27 mouse cellular contexts compared by ENCODE assay signal in genomic region chr5:34527352-34527751, GRCm38 (mm10). TPM values are rescaled to one million over a fixed set of nuclear protein-coding genes. Genes with fewer than 3 reads are reported as not detected.
A peak's percentile ranks its signal among the peaks of the same experiment; 100 is the strongest.
DNase-seq lines count a peak whose midpoint lies in the region; ATAC-seq and TF ChIP-seq lines count a peak whose summit lies in the region.
"Had no signal": no experiment of that assay in that cellular context is flagged by ENCODE, and none has a peak within 500 bp of the region (broad histone marks: within the 10 kb centered on the region; RNA-seq: fewer than 3 reads in every experiment).

No protein-coding gene starts in this region.

- peak overlapping the region; percentile 87; the same call in 1 of the 2 replicates for H3K4me2 ChIP-seq in liver, embryonic 12.5 days
- H3K4me2 ChIP-seq in myocyte (ENCODE audit: low read depth), result peak overlapping the region; percentile 98
- H3K4me2 ChIP-seq in hindbrain, embryonic 14.5 days (replicated peaks), result no peak overlapping the region
- H3K4me2 ChIP-seq: embryonic facial prominence, embryonic 12.5 days; forebrain, embryonic 15.5 days; intestine, embryonic 15.5 days; neural tube, embryonic 13.5 days had no signal

- no peaks in the 10 kb centered on the region for H3K36me3 ChIP-seq in liver, adult 2 months (ENCODE audit: control insufficient read depth, insufficient read depth, low read length)
- no peaks in the 10 kb centered on the region for H3K36me3 ChIP-seq in liver, embryonic 12.5 days
- H3K36me3 ChIP-seq in myocyte (ENCODE audit: control insufficient read depth, insufficient read depth), result no peaks in the 10 kb centered on the region
- no peaks in the 10 kb centered on the region for H3K36me3 ChIP-seq in hindbrain, embryonic 14.5 days (replicated peaks; ENCODE audit: control insufficient read depth, insufficient read depth)
- H3K36me3 ChIP-seq: embryonic facial prominence, embryonic 12.5 days; forebrain, embryonic 15.5 days; intestine, embryonic 15.5 days; neural tube, embryonic 13.5 days; stomach, embryonic 15.5 days had no signal

- no peaks in the 10 kb centered on the region for H3K9me3 ChIP-seq in liver, embryonic 12.5 days (replicated peaks)
- H3K9me3 ChIP-seq in hindbrain, embryonic 14.5 days (ENCODE audit: control insufficient read depth, low read length), result no peaks in the 10 kb centered on the region
- H3K9me3 ChIP-seq: embryonic facial prominence, embryonic 12.5 days; forebrain, embryonic 15.5 days; intestine, embryonic 15.5 days; neural tube, embryonic 13.5 days; stomach, embryonic 15.5 days had no signal

- TF ChIP-seq POLR2A in liver, adult 2 months (IDR thresholded peaks at IDR 0.05; ENCODE audit: extremely low read depth, insufficient read depth, low read length), result no peak
- TF ChIP-seq POLR2A in myocyte (IDR thresholded peaks at IDR 0.05; ENCODE audit: insufficient read length, low read depth), result no peak

- WGBS in liver, adult 2 months, result 18% methylated on average over 2 of the region's 2 CpGs
- 79% methylated on average over 2 of the region's 2 CpGs for WGBS in liver, embryonic 12.5 days (ENCODE audit: insufficient replicate concordance)
- WGBS in hindbrain, embryonic 14.5 days, result 87% methylated on average over 2 of the region's 2 CpGs

- peaks cover 9% of the 10 kb centered on the region; the same call in 1 of the 2 replicates for H3K79me2 ChIP-seq in liver, adult 2 months (ENCODE audit: control insufficient read depth, insufficient read depth, low read length)
- H3K79me2 ChIP-seq in myocyte (ENCODE audit: control insufficient read depth, insufficient read depth), result peaks cover 41% of the 10 kb centered on the region

- TF ChIP-seq CTCF in liver, adult 2 months (IDR thresholded peaks at IDR 0.05; ENCODE audit: low read depth, low read length), result no peak

- peaks cover 44% of the 10 kb centered on the region for H3K4me1 ChIP-seq in liver, adult 2 months (ENCODE audit: control insufficient read depth, insufficient read depth, low read length)
- peaks cover 11% of the 10 kb centered on the region; the same call in 1 of the 2 replicates for H3K4me1 ChIP-seq in brown adipose tissue, adult 24 weeks (ENCODE audit: control insufficient read depth, insufficient read depth, insufficient read length, low read length)
- peaks cover 60% of the 10 kb centered on the region for H3K4me1 ChIP-seq in liver, embryonic 12.5 days
- no peaks in the 10 kb centered on the region for H3K4me1 ChIP-seq in hindbrain, embryonic 14.5 days (replicated peaks; ENCODE audit: control insufficient read depth, insufficient read depth, low read length)
- H3K4me1 ChIP-seq: embryonic facial prominence, embryonic 12.5 days; forebrain, embryonic 15.5 days had no signal

- H3ac ChIP-seq in myocyte (ENCODE audit: control insufficient read depth, insufficient read length), result no peak overlapping the region

- no peaks in the 10 kb centered on the region for H3K27me3 ChIP-seq in liver, adult 2 months (ENCODE audit: control insufficient read depth, insufficient read depth, low read length)
- no peaks in the 10 kb centered on the region; the same call in 1 of the 2 replicates for H3K27me3 ChIP-seq in liver, embryonic 12.5 days (replicated peaks)
- H3K27me3 ChIP-seq in myocyte (ENCODE audit: control insufficient read depth, insufficient read depth, insufficient read length), result no peaks in the 10 kb centered on the region
- H3K27me3 ChIP-seq in hindbrain, embryonic 14.5 days (ENCODE audit: control insufficient read depth, insufficient read depth, low read length), result no peaks in the 10 kb centered on the region
- H3K27me3 ChIP-seq: CH12.LX; forebrain, embryonic 15.5 days; intestine, embryonic 15.5 days; stomach, embryonic 15.5 days had no signal

- peak overlapping the region; percentile 91 for H3K27ac ChIP-seq in liver, adult 2 months (replicated peaks; ENCODE audit: insufficient read depth, low read depth, low read length)
- 0 out of 2 replicates have a peak overlapping the region, but pooled peaks have one; percentile 11 for H3K27ac ChIP-seq in brown adipose tissue, adult 24 weeks (replicated peaks; ENCODE audit: low read depth, low read length)
- no peak overlapping the region for H3K27ac ChIP-seq in liver, embryonic 12.5 days
- H3K27ac ChIP-seq in hindbrain, embryonic 14.5 days, result no peak overlapping the region
- H3K27ac ChIP-seq: embryonic facial prominence, embryonic 12.5 days; forebrain, embryonic 15.5 days; gastrocnemius, adult 2 months; hindbrain, postnatal 0 days; intestine, embryonic 15.5 days; kidney, postnatal 0 days; liver, embryonic 14.5 days; neural tube, embryonic 13.5 days; stomach, embryonic 15.5 days had no signal

- peak; percentile 88 for DNase-seq in liver, adult 2 months (ENCODE audit: extremely low read depth, low read depth, low spot score)
- no peak for DNase-seq in liver
- no peak for DNase-seq in hindbrain, embryonic 14.5 days (ENCODE audit: low spot score)
- no peak for DNase-seq in right cerebral cortex, postnatal 10 days (ENCODE audit: low spot score in 2 of 2)
- DNase-seq: adrenal gland, adult 2 months; cerebellum, adult 11-12 months; cerebellum, adult 9-11 months; embryo, embryonic 11 days; gastrocnemius, adult 2 months; gastrocnemius, postnatal 36 days; heart, postnatal 14 days; kidney, adult 8-10 months; lung, postnatal 36 days had no signal

- H3K4me3 ChIP-seq in liver, adult 2 months (ENCODE audit: insufficient read depth, low read depth, low read length), result peak overlapping the region; percentile 83; the same call in 1 of the 2 replicates
- H3K4me3 ChIP-seq in brown adipose tissue, adult 24 weeks (ENCODE audit: insufficient read depth, low read depth, low read length), result peak overlapping the region; percentile 4; the same call in 1 of the 2 replicates
- H3K4me3 ChIP-seq in liver, embryonic 12.5 days, result no peak overlapping the region
- H3K4me3 ChIP-seq in myocyte, result peak overlapping the region; percentile 69
- H3K4me3 ChIP-seq in hindbrain, embryonic 14.5 days (replicated peaks; ENCODE audit: low read length), result no peak overlapping the region
- H3K4me3 ChIP-seq: embryonic facial prominence, embryonic 12.5 days; forebrain, embryonic 15.5 days; intestine, embryonic 15.5 days; neural tube, embryonic 13.5 days had no signal

- ATAC-seq in liver, embryonic 12.5 days, result no peak
- ATAC-seq in hindbrain, embryonic 14.5 days (ENCODE audit: low FRiP score), result no peak
- ATAC-seq: activated CD4-positive, CD25-positive, alpha-beta regulatory T cell, adult 4 months; forebrain, embryonic 15.5 days; hindbrain, postnatal 0 days; intestine, embryonic 15.5 days; midbrain, embryonic 16.5 days had no signal

- H3K9ac ChIP-seq in liver, adult 2 months (ENCODE audit: low read depth, low read length), result peak overlapping the region; percentile 92
- no peak overlapping the region for H3K9ac ChIP-seq in liver, embryonic 12.5 days
- H3K9ac ChIP-seq in hindbrain, embryonic 14.5 days, result no peak overlapping the region
- H3K9ac ChIP-seq: embryonic facial prominence, embryonic 12.5 days; forebrain, embryonic 15.5 days; intestine, embryonic 15.5 days; liver, embryonic 14.5 days; neural tube, embryonic 13.5 days; stomach, embryonic 15.5 days had no signal

TF ChIP-seq in myocyte, 11 proteins besides CTCF, POLR2A, EP300 and RAD21:
- TF ChIP-seq MYOD1 (IDR thresholded peaks at IDR 0.05; ENCODE audit: control insufficient read depth in 1 of 3, insufficient read length in 2 of 3, low read depth in 2 of 3) (no peak), USF1 (IDR thresholded peaks at IDR 0.05; ENCODE audit: low read depth) (no peak), POLR2AphosphoS2 (IDR thresholded peaks at IDR 0.05; ENCODE audit: insufficient read length, low read depth) (no peak), CEBPB (IDR thresholded peaks at IDR 0.05; ENCODE audit: insufficient read depth, poor library complexity, severe bottlenecking) (no peak), REST (IDR thresholded peaks at IDR 0.05; ENCODE audit: insufficient read depth, insufficient read length) (no peak), MAX (IDR thresholded peaks at IDR 0.05; ENCODE audit: low read depth) (no peak), TCF12 (IDR thresholded peaks at IDR 0.05; ENCODE audit: insufficient read depth, poor library complexity, severe bottlenecking) (no peak), E2F4 (IDR thresholded peaks at IDR 0.05; ENCODE audit: insufficient read depth) (no peak), TCF3 (IDR thresholded peaks at IDR 0.05; ENCODE audit: insufficient read length, low read depth) (no peak), SRF (IDR thresholded peaks at IDR 0.05; ENCODE audit: control insufficient read depth, insufficient read length, low read depth) (no peak), MYOG (IDR thresholded peaks at IDR 0.05; ENCODE audit: control insufficient read depth in 1 of 3, insufficient read depth in 1 of 3, insufficient read length in 2 of 3, low read depth in 2 of 3) (no peak)

RNA-seq across cellular contexts. Expression of gene Sh3bp2, which starts 1.7 kb away (rescaled TPM):
- total RNA-seq in liver, adult 2 months (2014; rRNA removed), result 9.1 and 11.9 TPM in 2 replicates
- 16.9 and 20.5 TPM in 2 replicates for polyA plus RNA-seq in liver, adult 2 months (2012; rRNA removed)
- polyA plus RNA-seq in brown adipose tissue, adult 24 weeks (2012; ENCODE audit: insufficient read depth, insufficient read length, missing spikeins), result 2.7 and 3.0 TPM in 2 replicates
- polyA plus RNA-seq in liver, embryonic 12.5 days (2016; fragmentation: Nextera tagmentation; extraction: Ambion mirVana), result 4.0 and 5.0 TPM in 2 replicates
- 14.3 TPM for polyA plus RNA-seq in myocyte (2012; fragmentation: generic; extraction: Trizol)
- 18.7 and 21.4 TPM in 2 replicates for polyA plus RNA-seq in hindbrain, embryonic 14.5 days (2014; fragmentation: Nextera tagmentation; extraction: Ambion mirVana)

RNA-seq across cellular contexts. Expression of gene Tnip2, which starts 13.6 kb away (rescaled TPM):
- 6.2 and 7.7 TPM in 2 replicates for total RNA-seq in liver, adult 2 months (2014; rRNA removed)
- polyA plus RNA-seq in liver, adult 2 months (2012; rRNA removed), result 6.2 and 13.4 TPM in 2 replicates
- 4.3 and 4.8 TPM in 2 replicates for polyA plus RNA-seq in brown adipose tissue, adult 24 weeks (2012; ENCODE audit: insufficient read depth, insufficient read length, missing spikeins)
- polyA plus RNA-seq in liver, embryonic 12.5 days (2016; fragmentation: Nextera tagmentation; extraction: Ambion mirVana), result 7.4 and 10.9 TPM in 2 replicates
- polyA plus RNA-seq in myocyte (2012; fragmentation: generic; extraction: Trizol), result 10.6 TPM
- polyA plus RNA-seq in hindbrain, embryonic 14.5 days (2014; fragmentation: Nextera tagmentation; extraction: Ambion mirVana), result 10.1 and 10.5 TPM in 2 replicates

RNA-seq across cellular contexts. Expression of gene Add1, which starts 46.1 kb away (rescaled TPM):
- total RNA-seq in liver, adult 2 months (2014; rRNA removed), result 30.6 and 30.9 TPM in 2 replicates
- 29.9 and 39.3 TPM in 2 replicates for polyA plus RNA-seq in liver, adult 2 months (2012; rRNA removed)
- polyA plus RNA-seq in brown adipose tissue, adult 24 weeks (2012; ENCODE audit: insufficient read depth, insufficient read length, missing spikeins), result 62.4 and 72.7 TPM in 2 replicates
- polyA plus RNA-seq in liver, embryonic 12.5 days (2016; fragmentation: Nextera tagmentation; extraction: Ambion mirVana), result 164 and 166 TPM in 2 replicates
- 160 TPM for polyA plus RNA-seq in myocyte (2012; fragmentation: generic; extraction: Trizol)
- 225 and 234 TPM in 2 replicates for polyA plus RNA-seq in hindbrain, embryonic 14.5 days (2014; fragmentation: Nextera tagmentation; extraction: Ambion mirVana)

Comparison
In these comparisons a context has a peak if more than half of its experiments do, and no peak if none do; other contexts are left out.
1. H3K27ac ChIP-seq: peak in liver, adult 2 months (single experiment) and brown adipose tissue, adult 24 weeks (single experiment); none in liver, embryonic 12.5 days (single experiment) and hindbrain, embryonic 14.5 days (single experiment).
2. H3K4me3 ChIP-seq: peak in liver, adult 2 months (single experiment), brown adipose tissue, adult 24 weeks (single experiment) and myocyte (single experiment); none in liver, embryonic 12.5 days (single experiment) and hindbrain, embryonic 14.5 days (single experiment).